Mouse (Mus musculus) hindbrain, embryonic 11.5 days (tissue): ENCODE data around the gene Cdk10. TPM values are rescaled to one million over a fixed set of nuclear protein-coding genes. Genes with fewer than 3 reads are reported as not detected.
"Not testable (repeated sequence)": the region's sequence is repeated elsewhere in the genome, so short reads cannot be mapped to it uniquely, and the experiment has no call there.

Experiments
- ATAC-seq: fragments of 200-750 bp; cut with Nextera tagmentation; 2 replicates; pipeline ENCODE4 v1.8.0; 2017; ENCODE audit warnings: mild to moderate bottlenecking, moderate TSS enrichment, moderate library complexity; ENCODE audit not compliant: low FRiP score
- DNase-seq: peaks from one replicate; pipeline ENCODE4 v3.0.0-alpha.2; 2015; ENCODE audit warnings: low spot score
- H3K27ac ChIP-seq: fragments of 300-500 bp; sonication (generic); 2 replicates; pipeline ENCODE4 v1.5.1; 2014; ENCODE audit warnings: mild to moderate bottlenecking, low read depth, low read length
- H3K27me3 ChIP-seq: fragments of 300-500 bp; sonication (generic); 2 replicates; pipeline ENCODE4 v1.6.1; 2014; ENCODE audit warnings: mild to moderate bottlenecking, low read length, moderate library complexity, mixed read lengths; ENCODE audit not compliant: control insufficient read depth, insufficient read depth
- H3K36me3 ChIP-seq: fragments of 300-500 bp; sonication (generic); 2 replicates; pipeline ENCODE4 v1.6.1; 2014; ENCODE audit warnings: mild to moderate bottlenecking, low read length, moderate library complexity, mixed read lengths; ENCODE audit not compliant: control insufficient read depth, insufficient read depth
- H3K4me1 ChIP-seq: fragments of 300-500 bp; sonication (generic); replicated peaks from 2 replicates; pipeline ENCODE4 v1.6.1; 2014; ENCODE audit warnings: low read length, mixed read lengths; ENCODE audit not compliant: control insufficient read depth, insufficient read depth
- H3K4me2 ChIP-seq: fragments of 300-500 bp; sonication (generic); replicated peaks from 2 replicates; pipeline ENCODE4 v1.6.1; 2014; ENCODE audit warnings: mild to moderate bottlenecking, low read depth, low read length
- H3K4me3 ChIP-seq: fragments of 300-500 bp; sonication (generic); 2 replicates; pipeline ENCODE4 v1.5.1; 2014; ENCODE audit warnings: low read depth, low read length
- H3K9ac ChIP-seq: fragments of 300-500 bp; sonication (generic); 2 replicates; pipeline ENCODE4 v1.6.1; 2014; ENCODE audit warnings: low read depth, low read length
- H3K9me3 ChIP-seq: fragments of 300-500 bp; sonication (generic); 2 replicates; pipeline ENCODE4 v1.6.1; 2016; ENCODE audit warnings: low read length; ENCODE audit not compliant: control insufficient read depth
- WGBS: fragments of 180-500 bp; shearing (Covaris S2); extraction: QIAGEN DNeasy Blood & Tissue Kit; methylation state at CpG from one replicate; pipeline ENCODE4 v1.1.7; 2014; 5-methylcytosine and 5-hydroxymethylcytosine counted together
- polyA plus RNA-seq: library from polyadenylated mRNA; unstranded; fragments of >200 nt; fragmentation: Nextera tagmentation; extraction: Ambion mirVana; gene quantifications from 2 replicates; pipeline ENCODE4 v1.2.1, GENCODE M21; 2014

Gene Cdk10
- polyA plus RNA-seq, 1 experiment from 2014 or later = 32.3 TPM

GRCm38 (mm10) chr8:123197016-123197415, 27.6 kb upstream of the Cdk10 start:
- ATAC-seq, DNase-seq, H3K36me3 ChIP-seq, H3K4me2 ChIP-seq, H3K4me3 ChIP-seq, H3K9me3 ChIP-seq, H3K27ac ChIP-seq, H3K9ac ChIP-seq, H3K4me1 ChIP-seq, H3K27me3 ChIP-seq: not testable (repeated sequence)
- WGBS = 80% methylated on average over 5 of the region's 5 CpGs

- ATAC-seq = no peak
Observed at GRCm38 (mm10) chr8:123199864-123200263, 24.8 kb upstream of the Cdk10 start.

GRCm38 (mm10) chr8:123202288-123202687, 22.4 kb upstream of the Cdk10 start:
- WGBS = 37% methylated on average over 5 of the region's 5 CpGs
- DNase-seq (peak; percentile 92), ATAC-seq (no peak)
- no peak overlapping the region for H3K27ac ChIP-seq
- 0 out of 2 replicates have a peak, but pooled peaks cover 2% of the 10 kb centered on the region for H3K36me3 ChIP-seq
- no peaks in the 10 kb centered on the region for H3K27me3 ChIP-seq
- no peak overlapping the region for H3K4me3 ChIP-seq
- no peak overlapping the region for H3K9ac ChIP-seq
- H3K9me3 ChIP-seq = no peaks in the 10 kb centered on the region
- no peaks in the 10 kb centered on the region for H3K4me1 ChIP-seq
- H3K4me2 ChIP-seq = no peak overlapping the region

More at GRCm38 (mm10) chr8:123199864-123200263, 24.8 kb upstream of the Cdk10 start:
- no peak overlapping the region for H3K27ac ChIP-seq
- no peak overlapping the region for H3K4me2 ChIP-seq
- H3K36me3 ChIP-seq = no peaks in the 10 kb centered on the region
- H3K27me3 ChIP-seq = no peaks in the 10 kb centered on the region
- no peak for DNase-seq
- H3K9me3 ChIP-seq = no peaks in the 10 kb centered on the region
- H3K9ac ChIP-seq = no peak overlapping the region
- H3K4me3 ChIP-seq = no peak overlapping the region
- no peaks in the 10 kb centered on the region for H3K4me1 ChIP-seq
- WGBS = 76% methylated on average over 14 of the region's 14 CpGs

GRCm38 (mm10) chr8:123203571-123203970, 21.1 kb upstream of the Cdk10 start:
- Histone ChIP-seq H3K9ac (no peak overlapping the region), H3K4me3 (no peak overlapping the region), H3K4me1 (no peaks in the 10 kb centered on the region), H3K27ac (no peak overlapping the region), H3K9me3 (no peaks in the 10 kb centered on the region), H3K36me3 (0 out of 2 replicates have a peak, but pooled peaks cover 6% of the 10 kb centered on the region), H3K4me2 (no peak overlapping the region), H3K27me3 (no peaks in the 10 kb centered on the region)
- no peak for ATAC-seq
- no peak for DNase-seq
- WGBS = 94% methylated on average over 3 of the region's 3 CpGs

GRCm38 (mm10) chr8:123211876-123212275, 12.8 kb upstream of the Cdk10 start:
- H3K4me1 ChIP-seq = peaks cover 5% of the 10 kb centered on the region; the same call in 1 of the 2 replicates
- peak overlapping the region; percentile 79 for H3K4me2 ChIP-seq
- no peaks in the 10 kb centered on the region for H3K9me3 ChIP-seq
- ATAC-seq = no peak
- H3K27me3 ChIP-seq = no peaks in the 10 kb centered on the region
- no peak for DNase-seq
- H3K27ac ChIP-seq = no peak overlapping the region
- 0 out of 2 replicates have a peak, but pooled peaks cover 6% of the 10 kb centered on the region for H3K36me3 ChIP-seq
- peak overlapping the region; percentile 79 for H3K9ac ChIP-seq
- WGBS = 48% methylated on average over 10 of the region's 10 CpGs
- peak overlapping the region; percentile 77 for H3K4me3 ChIP-seq

GRCm38 (mm10) chr8:123212321-123213117, 12.1 kb upstream of the Cdk10 start, which contains the start of the genes Chmp1a and Spata33:
Gene Chmp1a (minus strand): TSS chr8:123212763.
Gene Spata33 (plus strand): TSS chr8:123212832.
- H3K4me2 ChIP-seq = peak within 1 kb of the TSS; percentile 79
- H3K27me3 ChIP-seq = no peaks in the 10 kb centered on the region
- WGBS = 1% methylated on average over 73 of the region's 76 CpGs
- DNase-seq = peak; percentile 97
- peak within 1 kb of the TSS; percentile 77 for H3K4me3 ChIP-seq
- peak within 1 kb of the TSS; percentile 37; the same call in 1 of the 2 replicates for H3K27ac ChIP-seq
- peak; percentile 96 for ATAC-seq
- H3K36me3 ChIP-seq = 0 out of 2 replicates have a peak, but pooled peaks cover 2% of the 10 kb centered on the region
- H3K9ac ChIP-seq = peak within 1 kb of the TSS; percentile 79
- H3K4me1 ChIP-seq = peaks cover 5% of the 10 kb centered on the region; the same call in 1 of the 2 replicates
- H3K9me3 ChIP-seq = no peaks in the 10 kb centered on the region

- Histone ChIP-seq H3K27me3 (no peaks in the 10 kb centered on the region), H3K9ac (peak overlapping the region; percentile 55), H3K4me2 (peak overlapping the region; percentile 79), H3K9me3 (no peaks in the 10 kb centered on the region), H3K4me1 (peaks cover 5% of the 10 kb centered on the region; the same call in 1 of the 2 replicates), H3K36me3 (0 out of 2 replicates have a peak, but pooled peaks cover under 1% of the 10 kb centered on the region), H3K4me3 (peak overlapping the region; percentile 77), H3K27ac (peak overlapping the region; percentile 37; the same call in 1 of the 2 replicates)
- DNase-seq = no peak
- no peak for ATAC-seq
- WGBS = 23% methylated on average over 22 of the region's 22 CpGs
Observed at GRCm38 (mm10) chr8:123213118-123213772, 11.4 kb upstream of the Cdk10 start.

- DNase-seq (no peak), ATAC-seq (no peak)
- H3K4me1 ChIP-seq = peaks cover 5% of the 10 kb centered on the region; the same call in 1 of the 2 replicates
- H3K4me2 ChIP-seq = no peak overlapping the region
- no peak overlapping the region for H3K9ac ChIP-seq
- WGBS = 74% methylated on average over 3 of the region's 3 CpGs
- H3K36me3 ChIP-seq = no peaks in the 10 kb centered on the region
- no peaks in the 10 kb centered on the region for H3K27me3 ChIP-seq
- no peaks in the 10 kb centered on the region for H3K9me3 ChIP-seq
- no peak overlapping the region for H3K4me3 ChIP-seq
- H3K27ac ChIP-seq = no peak overlapping the region
Observed at GRCm38 (mm10) chr8:123215430-123215829, 9.2 kb upstream of the Cdk10 start.
